Mouse (Mus musculus) spleen, adult 2 months (tissue): ENCODE results near the gene Nsg1.

ENCODE experiments used
- CTCF ChIP-seq: fragments of 200-500 bp; IDR thresholded peaks from 2 replicates; pipeline ENCODE4 v1.5.1; 2011; ENCODE audit warnings: mild to moderate bottlenecking, inconsistent platforms; ENCODE audit not compliant: insufficient read depth, insufficient read length, insufficient replicate concordance; ENCODE audit errors: extremely low read depth
- POLR2A ChIP-seq: fragments of 200-500 bp; IDR thresholded peaks from 2 replicates; pipeline ENCODE4 v1.6.1; 2011; ENCODE audit warnings: low read depth, low read length, inconsistent platforms

DNA sequence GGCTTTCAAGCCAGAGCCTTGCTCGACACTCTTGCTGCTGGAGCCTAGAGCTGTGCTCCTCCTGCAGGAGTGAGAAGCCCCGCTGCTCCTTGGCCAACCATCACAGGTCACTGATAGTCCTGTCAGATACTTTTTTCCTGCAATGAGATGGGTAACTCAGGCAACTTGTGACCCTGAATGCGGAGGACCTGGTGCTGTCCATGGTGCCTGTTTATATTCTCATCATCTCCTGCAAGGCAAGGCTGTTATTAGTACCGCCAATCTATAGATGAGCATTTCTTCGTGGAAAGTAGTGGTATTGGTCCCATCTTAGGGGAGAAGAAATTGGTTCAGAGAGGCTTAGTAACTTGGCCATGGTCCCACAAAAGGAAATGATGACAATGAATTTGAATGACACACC, 14.1 kb upstream of the Nsg1 start:
- TF ChIP-seq CTCF (no peak), POLR2A (no peak)
